Mouse (Mus musculus) cortical plate, adult 2 months (tissue): Measurements from ENCODE around the gene Gp1bb.

Experiments
- CTCF ChIP-seq: fragments of 200-500 bp; IDR thresholded peaks from 2 replicates; pipeline ENCODE4 v1.5.1; 2011; ENCODE audit warnings: mild to moderate bottlenecking, control low read depth, low read length; ENCODE audit not compliant: insufficient read depth; ENCODE audit errors: extremely low read depth
- POLR2A ChIP-seq: fragments of 200-500 bp; IDR thresholded peaks from 2 replicates; pipeline ENCODE4 v1.6.1; 2011; ENCODE audit warnings: mild to moderate bottlenecking, low read length, control low read depth; ENCODE audit not compliant: insufficient read depth; ENCODE audit errors: extremely low read depth

DNA sequence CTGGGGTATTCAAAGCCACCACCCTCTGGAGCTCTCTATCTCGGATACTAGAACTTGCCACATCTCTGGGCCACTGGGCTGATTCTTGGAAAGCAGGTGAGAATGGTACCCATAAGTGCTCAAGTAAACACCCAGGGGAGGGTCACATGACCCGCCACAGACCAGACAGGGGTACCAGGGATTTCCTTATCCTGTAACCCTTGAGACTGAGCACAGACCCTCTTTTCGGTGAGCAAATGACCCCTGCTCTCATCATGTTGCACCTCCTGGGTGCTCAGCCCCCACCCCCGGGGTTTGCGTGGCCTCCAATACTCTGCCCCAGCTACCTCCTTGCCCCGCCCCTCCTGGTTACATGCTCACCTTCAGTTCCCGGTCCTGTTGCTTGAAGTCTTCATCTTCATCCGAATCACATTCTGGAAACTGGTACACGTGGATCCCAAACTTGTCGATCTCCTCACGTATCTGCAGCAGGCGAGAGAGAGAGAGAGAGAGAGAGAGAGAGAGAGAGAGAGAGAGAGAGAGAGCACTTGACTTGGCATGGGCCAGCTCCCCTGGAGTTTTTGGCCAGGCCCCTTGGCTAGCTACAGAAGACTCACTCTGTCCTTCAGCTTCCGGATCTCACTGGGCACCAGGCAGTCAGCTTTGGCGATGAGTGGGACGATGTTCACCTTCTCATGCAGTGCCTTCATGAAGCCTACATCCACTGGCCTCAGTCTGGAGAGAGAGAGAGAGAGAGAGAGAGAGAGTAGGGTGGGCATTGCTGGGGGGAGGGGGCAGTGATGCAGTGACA is 1.7 kb upstream of the Gp1bb start:
- TF ChIP-seq CTCF (no peak), POLR2A (no peak; the same call in 1 of the 2 replicates)
